Mouse (Mus musculus) embryonic fibroblast, embryonic 13.5 days (primary cell): ENCODE results near the gene Stox2. TPM values are rescaled to one million over a fixed set of nuclear protein-coding genes. Genes with fewer than 3 reads are reported as not detected.

ENCODE experiments used
- H3K27ac ChIP-seq: 2 replicates; pipeline ENCODE4 v1.5.1; 2012; ENCODE audit warnings: low read length, control low read depth, inconsistent platforms; ENCODE audit not compliant: insufficient read depth
- H3K4me1 ChIP-seq: 2 replicates; pipeline ENCODE4 v1.6.1; 2011; ENCODE audit warnings: low read length; ENCODE audit not compliant: control insufficient read depth, insufficient read depth
- H3K4me3 ChIP-seq: 2 replicates; pipeline ENCODE4 v1.5.1; 2011; ENCODE audit warnings: mild to moderate bottlenecking, control low read depth, low read length; ENCODE audit not compliant: insufficient read depth
- CTCF ChIP-seq: IDR thresholded peaks from 2 replicates; pipeline ENCODE4 v1.5.1; 2011; ENCODE audit warnings: mild to moderate bottlenecking, control low read depth, low read length, moderate library complexity, borderline replicate concordance; ENCODE audit not compliant: insufficient read depth
- POLR2A ChIP-seq: IDR thresholded peaks from 2 replicates; pipeline ENCODE4 v1.6.1; 2011; ENCODE audit warnings: low read depth, mild to moderate bottlenecking, control low read depth, low read length, moderate library complexity
- polyA plus RNA-seq: library from polyadenylated mRNA; stranded (reverse); fragments of >200 nt; gene quantifications from 2 replicates; pipeline ENCODE4 v1.2.4, GENCODE M21; 2011; ENCODE audit warnings: low read depth; ENCODE audit not compliant: missing spikeins, insufficient read length

Gene Stox2
- polyA plus RNA-seq, 1 experiment = 33.7 TPM

DNA sequence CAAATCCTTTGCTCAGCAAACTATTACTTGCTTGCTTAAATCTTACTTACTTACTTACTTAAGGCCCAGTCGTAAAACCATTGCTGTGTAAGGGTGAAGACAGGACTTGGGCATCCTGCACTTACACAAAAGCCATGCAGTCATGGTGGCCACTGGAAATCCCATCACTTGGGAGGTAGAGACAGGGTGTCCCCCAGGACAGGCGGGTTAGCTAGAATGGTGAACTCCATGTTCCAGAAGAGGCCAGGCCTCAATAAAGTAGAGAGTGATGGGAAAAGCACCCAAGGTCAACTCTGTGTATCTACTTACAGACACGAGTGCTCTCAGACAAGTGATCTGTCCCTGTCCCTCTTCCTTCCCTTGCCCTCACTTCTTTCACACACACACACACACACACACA, 312.8 kb downstream of the Stox2 start:
- Histone ChIP-seq H3K27ac (no peak overlapping the region), H3K4me3 (no peak overlapping the region), H3K4me1 (no peaks in the 10 kb centered on the region)
- no peak for TF ChIP-seq CTCF
- no peak for TF ChIP-seq POLR2A

Other genes with a start within 250 kb of the Stox2 start
- 27.8 and 29.2 TPM in 2 replicates for gene Trappc11, start 87.1 kb upstream of the Stox2 start, polyA plus RNA-seq
- 36.1 and 42.3 TPM in 2 replicates for gene Rwdd4a, start 87.3 kb upstream of the Stox2 start, polyA plus RNA-seq
- gene Ing2, start 229.2 kb upstream of the Stox2 start, polyA plus RNA-seq = 18.9 and 24.4 TPM in 2 replicates